Mouse (Mus musculus): ENCODE measurements around the gene Uaca.
"Not testable (repeated sequence)": the region's sequence is repeated elsewhere in the genome, so short reads cannot be mapped to it uniquely, and the experiment has no call there.

Uaca gene

GRCm38 (mm10) chr9:60794841-60795351, 554 bp downstream of the Uaca start:
- peak; percentile 9 to 10 for DNase-seq

- DNase-seq = no peak
These were observed 1.7 kb downstream of the Uaca start for GRCm38 (mm10) chr9:60796076-60796475.

DNA sequence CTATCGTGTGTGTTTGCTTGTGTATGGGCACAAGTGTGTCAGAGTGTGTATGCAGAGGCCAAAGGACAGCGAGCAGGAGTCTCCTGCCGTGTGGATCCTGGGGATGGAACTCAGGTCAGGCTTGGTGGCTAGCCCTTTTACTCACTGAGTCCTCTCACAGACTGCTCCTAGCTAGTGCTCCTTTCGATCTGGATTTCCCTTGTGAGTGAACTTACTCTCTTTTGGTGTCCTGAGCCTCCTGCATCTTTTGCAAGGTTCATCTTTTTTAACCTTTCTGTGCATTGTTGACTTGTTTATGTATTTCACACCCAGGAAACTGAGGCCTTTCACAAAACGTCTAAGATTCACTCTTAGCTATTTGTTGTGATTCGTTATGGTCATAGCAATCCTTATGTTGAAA, 2.8 kb downstream of the Uaca start:
- no peak for DNase-seq

GRCm38 (mm10) chr9:60799061-60799460, 4.7 kb downstream of the Uaca start:
- DNase-seq = no peak

- DNase-seq = no peak
These were observed 6.5 kb downstream of the Uaca start for GRCm38 (mm10) chr9:60800663-60801382.

GRCm38 (mm10) chr9:60801746-60802145, 7.4 kb downstream of the Uaca start:
- no peak for DNase-seq

GRCm38 (mm10) chr9:60802341-60802740, 8.0 kb downstream of the Uaca start:
- no peak for DNase-seq

- no peak for DNase-seq
These were observed 11.7 kb downstream of the Uaca start for GRCm38 (mm10) chr9:60806021-60806420.

DNA sequence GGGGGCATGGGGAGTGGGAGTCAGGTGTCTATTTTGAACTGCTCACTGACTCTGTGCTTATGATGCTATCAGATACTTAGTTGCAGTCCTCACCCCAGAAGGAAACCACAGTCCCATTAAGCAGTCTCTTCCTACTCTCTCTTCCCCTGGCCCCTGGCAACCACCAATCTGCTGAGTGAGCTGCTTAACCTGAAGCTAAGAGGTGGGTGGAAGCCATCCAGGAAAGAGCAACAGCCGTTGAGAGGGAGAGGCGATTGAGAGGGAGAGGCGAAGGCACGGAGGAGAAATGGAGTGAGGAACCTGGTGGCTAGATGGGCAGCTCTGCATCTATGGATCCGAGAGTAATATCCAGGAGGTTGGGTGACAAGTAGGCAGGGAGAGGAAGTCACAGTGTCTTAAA, 13.7 kb downstream of the Uaca start:
- no peak for DNase-seq

GRCm38 (mm10) chr9:60813139-60813880, 19.0 kb downstream of the Uaca start:
- no peak for DNase-seq

GRCm38 (mm10) chr9:60815502-60815901, 21.2 kb downstream of the Uaca start:
- DNase-seq = no peak

DNA sequence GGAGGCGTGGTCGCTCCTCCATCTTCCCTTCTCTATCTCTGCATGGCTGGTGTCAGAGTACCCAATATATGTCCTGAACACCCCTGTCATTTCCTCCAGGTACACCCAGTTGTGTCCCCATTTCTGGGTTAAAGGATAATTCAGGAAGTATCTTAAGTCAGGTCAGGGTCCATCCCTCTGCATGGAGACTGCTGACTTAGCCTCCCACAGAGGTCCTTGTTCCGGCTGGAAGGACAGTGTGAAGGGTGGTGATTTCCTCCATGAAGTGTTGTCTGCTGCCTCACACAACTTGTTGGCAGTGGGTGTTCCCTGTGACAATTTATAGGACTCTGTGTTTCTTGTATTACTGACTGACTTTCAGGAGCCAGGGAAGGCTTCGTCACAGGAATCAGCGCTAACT, 23.2 kb downstream of the Uaca start:
- no peak for DNase-seq

GRCm38 (mm10) chr9:60818582-60818981, 24.2 kb downstream of the Uaca start:
- not testable (repeated sequence) for DNase-seq

DNA sequence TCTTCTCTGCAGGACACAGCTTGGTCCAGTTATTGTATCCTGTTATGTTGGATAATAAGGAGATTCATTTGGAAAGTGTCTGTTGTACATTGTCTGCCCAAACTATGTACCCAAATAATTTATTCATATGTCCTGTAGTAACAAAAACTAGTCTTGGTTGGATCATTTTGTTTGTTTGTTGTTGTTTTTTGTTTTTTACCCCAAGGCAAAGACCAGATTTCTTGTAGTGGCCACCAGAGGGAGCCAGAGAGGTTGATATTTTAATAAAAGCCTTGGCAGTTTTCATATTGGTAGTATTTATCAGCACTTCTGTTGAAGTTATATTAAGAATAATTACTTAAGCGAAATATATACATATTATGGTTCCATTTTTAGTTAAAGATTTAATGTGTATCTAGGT, 25.0 kb downstream of the Uaca start:
- DNase-seq = no peak

- no peak for DNase-seq
These were observed 27.2 kb downstream of the Uaca start for GRCm38 (mm10) chr9:60821501-60821900.

DNA sequence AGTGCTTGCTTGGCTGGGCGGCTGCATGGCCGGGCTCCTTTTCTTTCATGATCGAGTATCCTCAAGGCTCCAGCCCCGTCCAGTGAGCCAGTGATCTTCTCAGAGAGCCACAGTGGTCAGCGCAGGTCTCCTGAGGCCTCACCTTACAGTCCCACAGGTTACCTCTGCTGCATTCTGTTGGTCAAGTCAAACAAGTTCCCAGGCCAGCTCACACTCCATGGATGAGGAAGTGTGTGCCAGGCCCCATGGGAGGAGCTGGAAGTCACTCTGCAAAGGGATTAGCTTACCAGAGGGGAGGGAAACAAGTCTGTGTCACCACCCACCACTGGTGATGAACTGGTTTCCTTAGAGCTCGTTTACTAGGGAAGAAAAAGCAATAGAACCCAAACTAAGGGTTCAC, 28.3 kb downstream of the Uaca start:
- DNase-seq = no peak

DNA sequence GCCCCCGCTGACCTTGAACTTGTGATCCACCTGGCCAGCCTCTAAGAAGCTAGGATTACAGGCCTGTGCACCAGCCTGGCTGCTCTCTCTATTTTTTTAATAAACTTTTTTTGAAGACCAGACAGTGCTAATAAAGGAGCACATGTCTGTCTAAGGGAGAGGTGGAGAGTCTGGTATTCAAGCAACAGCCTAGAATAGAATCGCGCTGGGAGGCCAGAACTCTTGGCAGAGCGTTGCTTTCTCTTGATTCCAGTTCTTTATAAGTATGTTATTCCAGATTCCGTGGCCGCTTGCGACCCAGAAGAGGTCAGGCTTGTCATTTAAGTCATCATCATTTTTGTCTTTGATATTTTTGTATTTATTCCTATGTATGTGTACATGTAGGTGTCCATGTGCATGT, 31.2 kb downstream of the Uaca start:
- DNase-seq = no peak

DNA sequence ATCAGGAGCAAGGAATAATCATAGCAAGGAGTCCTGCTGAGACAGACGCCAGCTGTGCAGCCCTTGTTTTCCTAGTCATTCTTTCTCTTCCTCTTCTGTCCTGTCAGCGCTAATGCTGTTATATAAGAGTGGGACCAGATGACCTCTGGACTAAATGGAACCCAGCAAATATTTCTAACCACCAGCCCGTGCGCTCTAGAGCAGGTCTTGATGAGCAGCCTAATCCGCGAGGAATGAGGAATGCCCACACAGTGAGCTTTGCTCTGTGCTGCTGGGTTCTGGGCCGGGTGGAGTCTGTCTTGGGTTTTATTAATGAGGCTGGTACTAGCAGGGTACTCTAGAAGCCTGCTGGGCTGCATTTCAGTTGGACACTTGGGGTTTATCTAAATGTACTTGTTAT, 32.4 kb downstream of the Uaca start:
- no peak for DNase-seq

DNA sequence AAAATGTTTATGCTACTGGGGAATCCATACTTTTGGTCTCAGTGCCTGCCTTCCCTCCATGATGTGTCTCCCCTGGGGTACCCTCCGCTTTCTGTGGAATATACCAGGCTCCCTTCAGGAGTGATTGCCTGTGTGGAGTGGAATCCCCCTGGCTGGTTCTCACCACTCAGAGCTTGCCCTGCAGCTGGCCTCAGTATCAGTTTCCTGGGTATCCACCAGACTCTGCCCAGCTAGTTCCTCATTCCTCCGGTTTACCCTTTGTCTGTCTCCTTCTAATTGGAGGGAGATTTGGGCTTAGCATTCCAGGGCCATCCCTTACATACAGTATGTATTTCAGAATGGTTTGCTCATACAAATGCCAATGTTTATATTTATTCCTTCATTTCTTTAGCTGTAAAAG, 33.9 kb downstream of the Uaca start:
- DNase-seq = no peak

GRCm38 (mm10) chr9:60829610-60830009, 35.3 kb downstream of the Uaca start:
- no peak for DNase-seq

- no peak for DNase-seq
These were observed 35.7 kb downstream of the Uaca start for GRCm38 (mm10) chr9:60830079-60830478.

DNA sequence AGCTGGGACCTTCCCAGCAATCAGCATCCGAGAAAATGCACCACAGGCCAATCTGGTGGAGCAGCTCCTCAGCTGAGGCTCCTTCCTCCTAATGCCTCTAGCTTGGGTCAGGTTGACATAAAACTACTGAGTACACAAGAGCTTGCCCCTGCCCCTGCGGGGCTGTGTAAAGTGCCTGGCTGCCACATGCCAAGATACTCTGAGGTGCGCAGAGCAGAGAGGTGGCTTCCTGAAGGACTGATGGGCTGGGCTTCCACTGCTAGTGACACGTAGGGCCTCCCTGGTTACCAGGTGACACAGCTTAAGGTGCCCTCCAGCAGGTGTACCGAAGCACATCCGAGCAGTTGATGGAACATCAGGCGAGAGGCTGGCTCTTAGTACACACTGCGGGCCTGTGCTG, 37.9 kb downstream of the Uaca start:
- DNase-seq = no peak

GRCm38 (mm10) chr9:60836151-60836550, 41.8 kb downstream of the Uaca start:
- DNase-seq = no peak

- DNase-seq = no peak
These were observed 42.7 kb downstream of the Uaca start for GRCm38 (mm10) chr9:60837078-60837448.

Measured in thymus, adult 18-20 months (tissue).